Mouse (Mus musculus): ENCODE results near the gene Nadsyn1. TPM values are rescaled to one million over a fixed set of nuclear protein-coding genes. Genes with fewer than 3 reads are reported as not detected.

Nadsyn1 gene
- total RNA-seq, 2 experiments from 2014 or later: 4.2 to 4.4 TPM

GRCm38 (mm10) chr7:143756125-143757026 lies 66.3 kb downstream of the Nadsyn1 start, which contains the start of gene Osbpl5:
TSS of gene Osbpl5 (minus strand) at chr7:143756985.
- no peak for DNase-seq

GRCm38 (mm10) chr7:143755357-143756124 lies 67.1 kb downstream of the Nadsyn1 start:
- intact Hi-C loops (cut with DNase I): loop anchor here (10.0 kb wide), 1 partner anchor 601 kb away; no protein-coding TSS in a partner anchor
- no peak for DNase-seq

More at GRCm38 (mm10) chr7:143756125-143757026, 66.3 kb downstream of the Nadsyn1 start, which contains the start of gene Osbpl5:
- intact Hi-C loops (cut with DNase I): loop anchor here (10.0 kb wide), 1 partner anchor 602 kb away; no protein-coding TSS in a partner anchor

GRCm38 (mm10) chr7:143753990-143754715 lies 68.5 kb downstream of the Nadsyn1 start:
- intact Hi-C loops (cut with DNase I): loop anchor here (10.0 kb wide), 1 partner anchor 599 kb away; no protein-coding TSS in a partner anchor
- peak; percentile 51 to 70 for DNase-seq

GRCm38 (mm10) chr7:143752606-143753005 lies 70.0 kb downstream of the Nadsyn1 start:
- no peak for DNase-seq
- intact Hi-C loops (cut with DNase I): loop anchor here (10.0 kb wide), 1 partner anchor 598 kb away; no protein-coding TSS in a partner anchor

GRCm38 (mm10) chr7:143752056-143752455 lies 70.6 kb downstream of the Nadsyn1 start:
- intact Hi-C loops (cut with DNase I): loop anchor here (10.0 kb wide), 1 partner anchor 597 kb away; no protein-coding TSS in a partner anchor
- no peak for DNase-seq

- no peak for DNase-seq
- intact Hi-C loops (cut with DNase I): loop anchor here (10.0 kb wide), 1 partner anchor 597 kb away; no protein-coding TSS in a partner anchor
These were observed 71.3 kb downstream of the Nadsyn1 start for GRCm38 (mm10) chr7:143751380-143751779.

GRCm38 (mm10) chr7:143749045-143749444 lies 73.6 kb downstream of the Nadsyn1 start:
- intact Hi-C loops (cut with DNase I): loop anchor here (5.0 kb wide), 1 partner anchor 162 kb away; no protein-coding TSS in a partner anchor
- DNase-seq: no peak

- intact Hi-C loops (cut with DNase I): loop anchor here (1.0 to 5.0 kb wide), 2 partner anchors 42 to 161 kb away; no protein-coding TSS in a partner anchor
These were observed 74.4 kb downstream of the Nadsyn1 start for GRCm38 (mm10) chr7:143748041-143748868.

More at GRCm38 (mm10) chr7:143748041-143748868, 74.4 kb downstream of the Nadsyn1 start:
- peak; percentile 89 to 93 for DNase-seq

Small RNAs within 50 kb of the gene (microRNA-seq; reads per million reads assigned to microRNA genes)
- gene Gm22064 (ENCODE audit: borderline number of aligned reads in 2 of 2): 0 reads per million in 2 experiments

Other genes with a start within 250 kb of the Nadsyn1 start
- 10 to 100 TPM; 22.6 to 23.6 TPM for gene Cars, start 222.8 kb downstream of the Nadsyn1 start, total RNA-seq (2021)
- under 1 TPM; 0.44 to 0.81 TPM for gene Tnfrsf26, start 194.1 kb downstream of the Nadsyn1 start, total RNA-seq (2021)
- gene Tnfrsf22, start 173.2 kb downstream of the Nadsyn1 start, total RNA-seq (2021): 1 to 10 TPM; 1.5 to 2.3 TPM
- gene Tnfrsf23, start 137.0 kb downstream of the Nadsyn1 start, total RNA-seq (2021): 1 to 10 TPM; 1.4 to 2.0 TPM
- gene Osbpl5, start 65.9 kb downstream of the Nadsyn1 start, total RNA-seq (2021): 10 to 100 TPM; 19.6 to 26.1 TPM
- gene Mrgprg, start 55.9 kb downstream of the Nadsyn1 start, total RNA-seq (2021): not detected
- gene Mrgpre, start 38.3 kb downstream of the Nadsyn1 start, total RNA-seq (2021): 1 to 10 TPM; 1.2 to 1.4 TPM
- gene Dhcr7, start 296 bp upstream of the Nadsyn1 start, total RNA-seq (2021): 1 to 10 TPM; 5.6 to 6.2 TPM
- not detected for gene Gm498, start 44.0 kb upstream of the Nadsyn1 start, total RNA-seq (2021)
- under 1 TPM; 0.22 to 0.49 TPM for gene Shank2, start 179.1 kb upstream of the Nadsyn1 start, total RNA-seq (2021)